Mouse (Mus musculus) cortical plate, adult 2 months (tissue): ENCODE data around the gene Myocos.

Experiments
- CTCF ChIP-seq: fragments of 200-500 bp; IDR thresholded peaks from 2 replicates; pipeline ENCODE4 v1.5.1; 2011; ENCODE audit warnings: mild to moderate bottlenecking, control low read depth, low read length; ENCODE audit not compliant: insufficient read depth; ENCODE audit errors: extremely low read depth
- POLR2A ChIP-seq: fragments of 200-500 bp; IDR thresholded peaks from 2 replicates; pipeline ENCODE4 v1.6.1; 2011; ENCODE audit warnings: mild to moderate bottlenecking, low read length, control low read depth; ENCODE audit not compliant: insufficient read depth; ENCODE audit errors: extremely low read depth

GRCm38 (mm10) chr1:162636516-162636915 is 21.5 kb downstream of the Myocos start:
- TF ChIP-seq CTCF (no peak), POLR2A (no peak)
